Mouse (Mus musculus): ENCODE data around the gene Timp4.

Timp4 gene

DNA sequence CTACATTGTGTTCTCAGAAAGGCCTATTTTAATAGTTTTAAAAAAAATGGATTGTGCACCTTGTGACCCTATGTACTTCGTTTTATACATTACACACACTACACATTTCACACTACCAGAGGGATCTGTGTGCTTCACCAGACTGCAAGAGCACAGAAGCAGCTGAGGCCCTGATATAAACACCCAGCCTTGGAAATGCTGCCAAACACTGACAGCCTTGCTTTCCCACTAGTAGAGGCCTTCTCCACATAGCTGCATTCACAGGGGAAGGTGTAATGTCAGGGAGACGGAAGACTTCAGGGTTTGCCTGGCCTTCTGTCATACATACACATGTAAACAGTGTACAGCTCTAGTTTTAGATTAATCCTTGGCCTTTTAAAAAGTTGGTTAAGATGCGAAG, 3.2 kb upstream of the Timp4 start:
- no peak for DNase-seq (ENCODE audit: low spot score in 2 of 2)

DNA sequence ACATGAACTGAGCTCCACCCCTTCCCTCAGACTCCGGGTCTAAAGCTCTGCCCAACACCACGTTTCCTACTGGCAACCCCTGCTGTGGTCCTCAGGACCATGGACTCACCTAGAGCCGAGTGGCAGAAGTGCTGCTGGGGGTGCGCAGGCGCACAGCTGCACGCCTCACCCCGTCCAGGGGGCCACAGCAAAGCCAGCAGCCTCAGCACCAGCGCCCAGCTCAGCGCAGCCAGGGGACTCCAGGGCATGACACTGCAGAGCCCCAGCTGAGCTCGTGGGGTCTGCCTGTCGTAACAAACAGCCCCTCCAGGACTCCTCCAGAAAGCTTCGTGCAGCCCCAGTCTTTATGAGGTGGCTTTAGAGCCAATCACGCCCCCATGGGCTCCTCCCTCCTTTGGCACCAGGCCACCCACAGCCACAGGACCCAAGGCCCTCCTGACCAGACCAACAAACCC, 447 bp downstream of the Timp4 start:
- peak; percentile 58 to 76 for DNase-seq (ENCODE audit: low spot score in 2 of 2)

DNA sequence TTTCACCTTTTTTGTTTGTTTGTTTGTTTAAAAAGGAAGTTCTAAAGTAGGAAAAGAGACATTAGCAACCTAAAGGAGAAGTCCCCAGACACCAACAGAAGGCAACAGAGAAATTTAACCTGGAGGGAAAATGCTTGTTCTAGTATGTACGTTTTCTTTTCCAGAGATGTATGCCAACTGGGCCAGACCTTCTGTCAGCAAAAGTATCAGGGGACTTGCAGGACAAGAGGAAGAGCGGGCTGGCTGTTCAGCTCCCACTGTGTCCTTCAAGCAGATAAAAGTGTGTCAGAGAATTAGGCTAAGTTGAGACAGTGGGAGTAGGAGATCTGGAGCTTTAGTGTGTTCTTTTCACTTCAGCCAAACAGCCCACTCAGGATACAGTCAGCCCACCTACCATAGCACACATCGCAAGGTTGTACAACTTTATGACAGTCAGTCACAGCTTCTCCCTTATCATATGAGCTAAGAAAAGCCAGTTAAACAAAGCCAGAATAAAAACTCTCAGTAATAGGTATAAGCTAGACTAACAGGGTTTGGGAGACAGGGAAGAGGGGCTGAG, 6.4 kb downstream of the Timp4 start:
- no peak for DNase-seq (ENCODE audit: low spot score in 2 of 2)

DNA sequence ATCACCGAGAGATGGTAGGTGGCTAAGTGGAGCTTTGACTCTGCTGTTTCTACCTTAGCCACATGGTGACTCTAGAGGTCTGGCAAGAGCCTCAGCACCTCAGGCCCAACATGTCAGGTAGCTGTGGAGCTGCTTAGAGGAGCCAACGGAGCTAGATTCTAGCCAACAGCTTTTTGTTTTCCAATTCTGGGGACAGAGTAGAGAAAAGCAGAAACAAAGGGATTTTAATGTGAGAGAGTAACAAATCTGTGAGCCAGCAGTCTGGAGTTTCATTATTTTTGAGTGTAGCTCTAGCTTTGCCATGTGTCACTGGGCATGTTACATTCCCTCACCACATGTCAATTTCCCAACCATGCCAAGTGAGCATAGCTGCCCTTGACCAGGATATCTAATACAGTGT, 7.8 kb downstream of the Timp4 start:
- no peak for DNase-seq (ENCODE audit: low spot score in 2 of 2)

DNA sequence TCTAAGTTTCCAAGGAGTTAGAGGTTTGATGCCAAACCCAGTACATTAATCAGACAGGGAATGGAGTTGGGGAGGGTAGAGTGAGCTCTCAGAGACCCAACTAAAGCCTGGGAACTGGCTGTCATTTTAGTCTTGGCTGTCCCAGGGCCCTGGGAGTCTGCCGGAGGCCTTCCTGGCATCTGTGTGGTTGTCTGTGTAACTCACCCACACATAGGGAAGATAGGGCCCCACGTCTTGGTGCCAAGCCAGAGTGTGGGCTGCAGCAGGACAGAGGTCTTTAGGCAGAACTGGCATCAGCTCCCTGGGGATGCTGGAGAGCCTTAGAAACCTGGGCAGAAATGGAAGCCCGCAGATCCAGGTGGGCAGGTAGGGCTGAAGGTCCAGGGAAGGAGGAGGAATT, 10.1 kb downstream of the Timp4 start:
- DNase-seq (ENCODE audit: low spot score in 2 of 2) = no peak

DNA sequence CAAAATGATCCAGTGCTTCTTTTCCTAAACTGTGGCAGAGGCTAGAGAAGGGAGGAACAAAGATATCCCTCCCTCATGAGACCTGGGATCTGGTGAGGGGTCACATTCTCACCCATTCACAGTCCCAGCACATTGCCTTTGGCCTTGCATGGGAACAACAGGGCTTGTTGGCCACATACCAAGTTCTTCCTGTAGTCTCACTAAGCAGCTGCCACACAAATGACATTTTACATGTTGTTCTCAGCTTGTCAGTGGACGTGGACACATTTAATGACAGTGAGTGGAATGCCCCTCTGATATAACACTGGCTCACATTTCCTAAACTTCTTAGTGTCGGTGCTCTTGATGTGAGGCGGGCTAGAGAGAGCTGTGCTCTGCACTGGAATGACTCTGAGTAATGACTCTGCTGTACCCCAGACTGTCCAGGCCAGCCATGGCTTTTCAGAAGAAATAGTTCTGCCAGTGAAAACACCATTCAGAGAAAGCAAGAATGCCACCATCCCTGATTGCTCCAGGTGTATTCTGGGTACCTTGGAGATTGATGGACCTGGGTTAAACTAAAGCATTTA, 10.8 kb downstream of the Timp4 start:
- DNase-seq (ENCODE audit: low spot score in 2 of 2) = no peak

DNA sequence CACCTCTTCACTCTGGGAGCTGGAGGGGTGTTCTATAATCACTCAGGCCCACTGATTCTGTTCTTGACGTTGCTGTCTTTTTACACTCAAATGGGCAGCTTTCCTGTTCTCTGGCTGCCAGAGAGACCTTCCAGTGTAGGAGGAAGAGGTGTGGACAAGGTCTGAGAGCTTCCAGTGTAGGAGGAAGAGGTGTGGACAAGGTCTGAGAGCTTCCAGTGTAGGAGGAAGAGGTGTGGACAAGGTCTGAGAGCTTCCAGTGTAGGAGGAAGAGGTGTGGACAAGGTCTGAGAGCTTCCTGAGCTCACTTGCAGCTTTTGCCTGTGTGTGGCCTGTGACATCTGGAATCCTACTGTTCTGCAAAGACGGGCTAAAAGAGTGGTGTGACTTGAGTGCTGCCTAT, 11.6 kb downstream of the Timp4 start:
- peak; percentile 39 to 65 for DNase-seq (ENCODE audit: low spot score in 2 of 2)

DNA sequence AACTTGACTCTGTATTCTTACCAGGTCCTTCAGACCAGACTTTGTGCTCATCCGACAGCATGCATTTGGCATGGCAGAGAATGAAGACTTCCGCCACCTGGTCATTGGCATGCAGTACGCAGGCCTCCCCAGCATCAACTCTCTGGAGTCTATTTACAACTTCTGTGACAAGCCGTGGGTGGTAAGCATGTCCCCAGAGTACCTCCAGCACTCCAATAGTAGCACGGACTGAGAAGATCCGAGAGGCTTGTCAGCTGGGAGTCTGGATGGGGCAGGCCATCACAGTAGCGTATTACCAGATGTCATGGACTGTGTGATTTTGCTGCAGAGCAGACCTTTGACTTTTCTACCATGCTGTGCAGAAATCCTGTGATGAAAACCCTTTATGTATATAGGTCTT, 12.7 kb downstream of the Timp4 start:
- DNase-seq (ENCODE audit: low spot score in 2 of 2) = no peak

DNA sequence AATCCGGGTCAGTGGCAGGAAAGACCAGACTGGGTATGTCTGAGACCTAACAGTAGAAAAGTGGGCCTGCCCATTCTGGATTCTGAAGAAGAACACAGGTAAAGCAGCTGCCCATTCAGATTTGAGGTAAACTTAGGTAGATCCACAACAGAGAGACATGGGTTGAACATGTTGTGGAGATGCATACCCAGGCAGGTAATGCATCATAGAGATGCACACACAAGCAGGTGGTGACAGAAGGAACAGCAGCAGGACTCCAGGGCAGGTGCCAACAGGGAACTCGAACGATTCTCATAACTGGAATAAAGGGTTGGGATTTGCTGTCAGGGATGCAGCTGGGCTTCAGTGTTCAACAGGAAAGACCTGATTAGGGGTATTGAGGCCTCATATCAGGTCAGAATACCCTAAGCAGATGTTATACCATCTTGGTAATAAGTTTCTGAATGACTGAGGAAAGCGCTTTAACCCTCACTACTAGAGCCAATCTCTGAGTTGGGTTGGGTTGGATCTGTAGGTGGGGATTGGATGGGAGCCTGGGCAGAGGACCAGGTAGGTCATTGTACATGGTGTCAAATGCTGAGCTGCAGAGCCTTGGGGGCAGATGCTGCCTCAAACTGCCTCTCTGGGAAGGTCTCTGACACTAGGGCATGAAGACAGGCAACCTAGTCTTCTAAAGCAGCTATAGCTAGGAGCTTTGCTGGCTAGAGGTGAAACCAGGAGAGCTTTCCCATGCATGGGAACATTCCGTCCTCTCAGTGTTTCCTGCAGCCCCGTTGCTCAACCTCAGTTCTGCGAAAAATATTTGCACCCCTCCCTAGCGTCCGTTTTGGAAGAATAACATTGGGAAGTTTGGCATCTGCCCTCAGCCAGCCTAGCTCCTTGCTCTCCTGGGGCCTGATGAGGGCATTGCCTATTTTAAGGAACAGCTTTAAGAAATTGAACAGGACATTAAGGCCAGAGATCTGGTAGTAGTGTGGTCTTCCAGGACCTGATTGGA, 13.7 kb downstream of the Timp4 start:
- peak; percentile 77 to 88 for DNase-seq (ENCODE audit: low spot score in 2 of 2)

DNA sequence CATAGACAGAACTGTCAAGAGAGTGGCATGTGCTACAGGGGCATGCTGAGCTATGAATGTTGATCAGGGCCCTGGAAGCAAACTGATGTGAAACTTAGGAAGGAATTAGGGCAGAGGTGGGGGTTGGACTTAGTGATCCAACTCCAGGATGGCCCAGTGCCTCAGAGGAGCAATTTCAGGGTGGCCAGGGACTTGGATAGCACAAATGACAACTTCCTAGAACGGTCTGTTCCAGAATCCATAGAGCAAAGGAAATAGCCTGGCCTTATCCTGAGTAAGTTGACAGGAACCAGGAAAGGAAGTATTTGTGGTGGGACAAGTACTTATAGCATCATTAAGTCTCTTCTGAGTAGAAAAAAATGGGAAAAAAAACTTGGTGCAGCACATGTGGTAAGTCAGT, 19.4 kb downstream of the Timp4 start:
- DNase-seq (ENCODE audit: low spot score in 2 of 2) = peak; percentile 50 to 86

DNA sequence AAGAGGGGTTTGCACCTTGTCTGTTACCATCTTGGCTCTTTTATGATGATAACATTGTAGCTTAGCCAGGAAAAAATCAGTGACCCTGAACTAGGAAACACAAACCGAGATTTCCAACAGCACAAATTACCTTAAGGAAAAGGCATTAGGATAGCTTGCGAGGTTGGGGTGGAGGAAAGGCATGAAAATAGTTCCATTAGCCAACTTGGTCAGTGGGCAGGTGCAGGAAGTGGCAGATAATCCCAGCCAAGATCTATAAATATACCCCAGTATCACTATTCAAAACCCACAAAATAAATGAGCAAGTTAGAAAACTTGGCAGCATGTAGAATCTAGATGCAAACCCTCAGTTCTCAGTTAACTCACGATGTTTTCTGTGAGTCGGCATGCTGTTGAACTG, 20.2 kb downstream of the Timp4 start:
- DNase-seq (ENCODE audit: low spot score in 2 of 2) = peak in 1 of 2 experiments; percentile 71

DNA sequence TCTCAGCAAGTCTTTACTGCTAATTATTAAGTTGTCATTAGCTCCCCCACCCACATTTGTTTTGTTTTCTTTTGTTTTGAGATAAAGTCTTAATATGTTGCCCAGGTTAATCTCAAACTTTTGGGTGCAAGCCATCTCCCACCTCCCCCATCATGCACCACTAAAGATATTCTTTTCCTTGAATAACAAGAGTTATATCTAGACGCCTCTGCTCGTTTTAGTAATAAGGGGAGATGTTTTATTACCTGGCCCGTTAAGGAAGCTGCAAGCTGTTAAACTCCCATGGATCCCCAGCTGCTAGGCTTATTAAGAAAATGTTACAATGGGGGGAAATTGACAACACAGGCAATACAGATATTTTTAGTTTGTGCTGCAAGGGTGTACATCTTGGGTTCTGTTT, 21.4 kb downstream of the Timp4 start:
- peak in 1 of 2 experiments; percentile 76 for DNase-seq (ENCODE audit: low spot score in 2 of 2)

DNA sequence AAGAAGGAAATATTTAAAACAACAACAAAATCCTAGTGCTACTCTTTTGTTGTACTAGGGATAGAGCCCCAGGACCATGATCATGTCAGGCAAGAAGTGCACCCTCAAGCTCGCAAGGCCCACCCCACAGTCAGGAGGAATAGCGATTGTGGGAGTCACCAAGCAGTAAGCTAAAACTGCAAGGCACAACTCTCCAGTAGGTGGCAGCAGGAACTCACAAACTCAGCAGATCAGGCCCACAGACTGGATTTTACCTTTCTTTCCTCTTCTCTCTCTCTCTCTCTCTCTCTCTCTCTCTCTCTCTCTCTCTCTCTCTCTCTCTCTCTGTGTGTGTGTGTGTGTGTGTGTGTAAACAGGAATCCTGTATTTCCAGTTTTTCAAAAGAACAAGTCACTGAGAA, 24.5 kb downstream of the Timp4 start:
- peak; percentile 46 to 74 for DNase-seq (ENCODE audit: low spot score in 2 of 2)

DNA sequence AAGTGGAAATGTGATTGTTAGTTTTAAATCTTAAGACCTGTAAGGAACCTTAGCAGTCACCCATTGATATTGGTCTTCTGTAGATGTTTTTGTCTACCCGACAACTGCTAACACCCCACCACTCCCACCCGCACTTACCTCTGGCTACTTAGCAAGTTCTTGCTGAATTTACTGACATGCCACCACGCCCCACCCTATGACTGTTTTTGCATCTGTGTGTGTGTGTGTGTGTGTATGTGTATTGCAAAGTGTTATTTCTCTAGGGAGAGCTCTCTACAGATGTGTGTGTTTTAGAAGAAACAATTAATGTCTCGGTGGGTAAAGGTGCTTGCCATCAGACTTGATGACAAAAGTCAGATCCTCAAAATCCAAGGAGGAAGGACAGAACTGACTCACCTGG, 25.0 kb downstream of the Timp4 start, which contains the start of gene Gm17482:
Gene Gm17482 (plus strand): TSS at position 301 of the 400 bp plus-strand sequence.
- DNase-seq (ENCODE audit: low spot score in 2 of 2) = no peak

DNA sequence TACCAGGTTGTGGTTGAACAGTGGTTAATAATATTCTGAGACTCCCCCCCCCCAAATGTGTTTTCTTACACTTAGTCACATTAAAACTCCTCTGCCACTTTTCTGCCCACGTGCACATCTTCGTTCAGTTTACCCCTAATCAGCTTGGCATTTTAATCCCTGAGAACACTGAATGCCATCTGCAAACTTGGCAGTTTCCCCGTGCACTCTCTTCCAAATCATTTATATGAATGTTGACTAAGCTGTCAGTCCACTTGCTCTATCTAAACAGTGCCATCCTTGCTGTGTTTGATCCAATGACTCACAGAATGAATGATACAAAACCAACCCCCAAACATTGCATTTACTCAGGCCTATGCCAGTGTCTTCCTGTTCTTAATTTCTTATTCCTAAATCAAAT, 26.5 kb downstream of the Timp4 start:
- DNase-seq (ENCODE audit: low spot score in 2 of 2) = no peak

DNA sequence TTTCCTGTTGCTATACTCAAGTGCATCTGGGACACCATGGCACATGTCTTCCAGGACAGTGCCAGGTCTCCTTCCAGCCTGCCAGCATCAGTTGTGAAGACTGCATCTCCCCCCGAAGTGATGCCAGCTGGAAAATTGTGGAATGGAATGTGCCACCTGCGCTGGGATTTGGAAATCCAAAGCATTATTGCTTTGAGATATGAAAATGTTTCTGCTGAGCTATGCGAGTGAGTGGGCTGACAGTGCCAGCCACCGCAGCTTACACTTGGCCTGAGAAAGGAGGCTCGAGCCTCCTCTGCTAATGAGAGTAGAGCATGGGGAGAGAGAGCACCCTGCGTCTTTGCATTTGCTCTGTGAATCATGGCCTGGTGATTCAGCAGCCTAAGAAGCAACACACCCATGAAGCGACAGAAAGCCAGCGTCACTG, 30.8 kb downstream of the Timp4 start:
- DNase-seq (ENCODE audit: low spot score in 2 of 2) = no peak

DNA sequence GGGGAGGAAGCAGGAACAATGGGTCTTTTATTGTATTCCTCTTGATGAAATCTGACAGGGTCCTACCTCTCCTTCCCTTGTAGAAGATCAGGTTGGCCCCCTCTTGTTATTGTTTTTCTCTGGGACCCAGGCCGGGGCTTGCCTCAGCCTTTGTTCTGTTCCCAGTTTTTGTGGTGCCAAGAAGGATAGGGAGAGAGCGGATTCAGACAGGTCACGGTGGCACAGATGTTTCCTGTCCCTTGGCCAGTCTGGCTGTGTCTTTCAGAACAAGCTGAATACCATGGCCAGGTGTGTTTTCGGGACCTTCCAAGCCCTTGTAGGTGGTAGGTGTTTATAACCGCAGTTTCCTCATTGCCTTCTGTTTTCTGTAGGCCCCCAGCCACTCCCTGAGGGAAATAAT, 38.9 kb downstream of the Timp4 start:
- DNase-seq (ENCODE audit: low spot score in 2 of 2) = peak in 1 of 2 experiments; percentile 23

DNA sequence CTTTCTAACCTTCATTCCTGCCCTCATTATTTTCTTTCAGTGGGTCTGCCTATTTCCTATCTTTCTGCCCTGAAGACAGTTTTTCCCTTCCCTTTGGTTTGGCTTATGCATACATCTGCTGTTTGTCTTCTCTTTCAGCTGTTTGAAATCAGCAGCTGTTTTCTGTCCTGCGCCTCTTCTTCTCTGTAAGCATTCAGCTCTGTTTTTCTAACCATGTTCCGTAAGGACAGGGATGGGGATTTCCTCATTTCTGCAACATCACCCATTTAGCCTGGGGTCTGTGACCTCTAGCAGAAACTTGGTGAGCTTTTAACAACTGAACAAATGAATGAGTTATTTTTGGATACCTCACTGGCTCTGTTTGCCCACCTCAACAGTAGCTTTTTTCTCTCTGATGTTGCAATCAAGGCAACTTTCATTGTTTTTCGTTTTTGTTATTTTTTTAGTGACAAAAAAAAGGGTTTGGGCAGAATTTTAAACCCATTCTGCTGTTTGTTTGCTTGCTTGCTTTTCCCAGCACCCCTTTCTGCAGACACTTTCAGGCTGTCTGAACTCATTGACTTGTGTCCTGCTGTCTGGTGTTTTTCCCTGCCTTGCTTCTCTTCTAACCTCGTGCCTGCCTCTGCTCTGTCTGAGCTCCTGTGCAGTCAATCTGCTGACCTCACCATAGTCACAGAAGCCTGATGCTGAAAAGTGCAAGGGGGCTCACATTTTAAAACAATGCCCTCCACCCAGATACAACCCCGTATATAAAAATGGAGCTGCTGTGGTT, 39.7 kb downstream of the Timp4 start:
- peak; percentile 19 to 50 for DNase-seq (ENCODE audit: low spot score in 2 of 2)

DNA sequence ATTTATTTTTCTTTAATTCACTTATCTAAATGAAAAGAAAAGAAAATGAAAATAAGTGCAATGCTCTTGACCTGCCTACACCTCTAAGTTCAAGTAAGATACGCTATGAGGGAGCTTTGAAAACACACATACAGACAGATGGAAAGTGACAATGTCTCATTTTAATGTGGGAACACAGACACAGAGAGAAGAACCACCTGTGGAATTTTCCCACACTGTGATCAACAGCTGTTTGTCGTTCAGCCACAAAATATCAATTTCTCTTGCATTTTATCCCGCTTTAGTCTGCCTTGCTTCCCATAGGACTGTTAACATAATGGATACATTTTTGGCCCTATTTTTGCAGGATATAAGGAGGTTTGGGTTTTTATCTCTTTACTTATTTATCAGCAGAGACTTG, 41.2 kb downstream of the Timp4 start:
- DNase-seq (ENCODE audit: low spot score in 2 of 2) = no peak

DNA sequence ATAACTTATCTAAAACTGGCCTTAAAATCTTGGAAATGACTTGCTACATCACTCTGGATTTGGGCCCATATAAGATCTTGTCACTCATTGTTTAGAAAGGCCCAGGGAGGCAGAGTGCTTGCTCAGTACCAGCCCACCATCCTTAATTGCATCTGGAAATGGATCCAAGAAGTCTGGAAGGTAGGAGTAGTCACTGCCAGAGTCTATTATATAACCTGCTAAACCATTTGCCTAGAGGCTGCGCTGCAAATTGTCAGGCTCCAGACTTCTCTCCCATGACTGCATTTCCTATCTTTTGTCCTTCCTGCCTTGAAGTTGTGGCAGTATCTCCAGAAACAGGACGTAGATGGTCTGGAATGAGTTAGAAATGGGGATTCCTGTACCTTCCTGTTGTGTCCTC, 41.8 kb downstream of the Timp4 start:
- no peak for DNase-seq (ENCODE audit: low spot score in 2 of 2)

DNA sequence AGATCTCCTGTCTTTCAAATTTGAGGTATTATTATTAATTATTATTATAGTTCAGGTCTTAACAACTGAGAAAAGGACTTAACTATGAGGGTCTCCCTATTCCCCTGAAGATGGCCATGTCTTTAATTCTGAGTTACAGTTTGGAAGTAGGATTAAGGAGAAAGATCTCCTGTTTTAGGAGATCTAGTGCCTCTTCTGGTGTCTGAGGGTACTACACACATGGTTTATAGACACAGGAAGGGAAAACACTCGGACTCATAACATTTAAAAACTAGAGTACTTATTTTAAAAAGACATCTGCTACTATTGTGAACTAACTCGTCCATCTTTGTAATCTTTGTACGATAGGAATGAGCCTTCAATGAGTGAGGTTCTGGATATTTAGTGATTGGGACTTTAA, 49.0 kb downstream of the Timp4 start:
- no peak for DNase-seq (ENCODE audit: low spot score in 2 of 2)

DNA sequence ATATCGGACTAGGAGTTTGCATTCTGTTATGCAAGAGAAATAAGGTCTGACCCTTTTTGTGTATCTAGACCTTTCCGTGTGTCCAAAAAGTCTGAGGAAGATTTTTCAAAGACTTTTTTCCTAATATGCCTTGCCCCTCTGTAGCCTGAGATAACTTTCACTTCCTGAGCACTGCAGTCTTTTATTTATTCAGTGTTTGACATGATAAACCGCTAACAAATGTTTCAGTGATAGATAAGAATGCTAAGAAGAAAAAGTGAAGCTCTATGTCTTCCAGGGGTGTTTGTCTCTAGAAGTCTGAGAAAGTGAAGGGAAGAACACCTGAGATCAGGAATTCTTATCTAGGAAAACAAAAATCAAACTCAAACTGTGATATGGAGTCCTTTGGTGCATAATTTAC, 51.3 kb downstream of the Timp4 start:
- DNase-seq (ENCODE audit: low spot score in 2 of 2) = no peak

Data from heart, adult 9 months (tissue).